Mouse (Mus musculus): ENCODE data around the gene Fkbp8. TPM values are rescaled to one million over a fixed set of nuclear protein-coding genes. Genes with fewer than 3 reads are reported as not detected.

Fkbp8 gene
- total and polyA plus RNA-seq, 3 experiments: 116 to 179 (median 135) TPM

GRCm38 (mm10) chr8:70560096-70560495, 32.6 kb downstream of the Fkbp8 start:
- DNase-seq: peak; percentile 67 to 82
- TF ChIP-seq POLR2A (IDR thresholded peaks at IDR 0.05; ENCODE audit: insufficient read depth, low read depth, low read length): no peak
- TF ChIP-seq CTCF (IDR thresholded peaks at IDR 0.05): peak; percentile 84
- peak; percentile 84 for TF ChIP-seq EP300 (IDR thresholded peaks at IDR 0.05; ENCODE audit: insufficient read depth, low read depth, low read length)
- no peaks in the 10 kb centered on the region for H3K27me3 ChIP-seq (ENCODE audit: control insufficient read depth, insufficient read depth, low read length)
- H3K79me2 ChIP-seq (replicated peaks; ENCODE audit: control insufficient read depth, insufficient read depth, low read length): no peaks in the 10 kb centered on the region; the same call in none of the 2 replicates
- H3K27ac ChIP-seq: peak overlapping the region; percentile 74
- no peak overlapping the region for H3K9ac ChIP-seq (ENCODE audit: low read depth, low read length)
- WGBS: 15% methylated on average over 2 of the region's 2 CpGs
- no peak overlapping the region for H3K4me3 ChIP-seq
- H3K36me3 ChIP-seq (ENCODE audit: control insufficient read depth, insufficient read depth, low read length): peaks cover 11% of the 10 kb centered on the region; the same call in 1 of the 2 replicates
- intact Hi-C loops (cut with DNase I): loop anchor here (1.0 to 2.0 kb wide), 2 partner anchors 25 to 51 kb away; no protein-coding TSS in a partner anchor
- H3K4me1 ChIP-seq (ENCODE audit: control insufficient read depth, insufficient read depth, low read length): peaks cover 50% of the 10 kb centered on the region

- peak overlapping the region; percentile 3; the same call in 1 of the 2 replicates for H3K9ac ChIP-seq (ENCODE audit: low read depth, low read length)
- H3K79me2 ChIP-seq (replicated peaks; ENCODE audit: control insufficient read depth, insufficient read depth, low read length): no peaks in the 10 kb centered on the region; the same call in none of the 2 replicates
- no peak for DNase-seq
- H3K4me1 ChIP-seq (ENCODE audit: control insufficient read depth, insufficient read depth, low read length): peaks cover 54% of the 10 kb centered on the region
- peaks cover 11% of the 10 kb centered on the region; the same call in 1 of the 2 replicates for H3K36me3 ChIP-seq (ENCODE audit: control insufficient read depth, insufficient read depth, low read length)
- intact Hi-C loops (cut with DNase I): loop anchor here (1.0 to 2.0 kb wide), 2 partner anchors 25 to 50 kb away; no protein-coding TSS in a partner anchor
- no peak overlapping the region for H3K4me3 ChIP-seq
- peak overlapping the region; percentile 74 for H3K27ac ChIP-seq
- H3K27me3 ChIP-seq (ENCODE audit: control insufficient read depth, insufficient read depth, low read length): no peaks in the 10 kb centered on the region
- 35% methylated on average over 3 of the region's 3 CpGs for WGBS
- TF ChIP-seq EP300 (IDR thresholded peaks at IDR 0.05; ENCODE audit: insufficient read depth, low read depth, low read length) (0 out of 2 replicates have a peak, but pooled peaks have one; percentile 28), CTCF (IDR thresholded peaks at IDR 0.05) (no peak)
Observed at GRCm38 (mm10) chr8:70560564-70560963, 33.0 kb downstream of the Fkbp8 start.

GRCm38 (mm10) chr8:70561357-70561756, 33.8 kb downstream of the Fkbp8 start:
- 27% methylated on average over 4 of the region's 4 CpGs for WGBS
- H3K9ac ChIP-seq (ENCODE audit: low read depth, low read length): peak overlapping the region; percentile 41
- H3K27me3 ChIP-seq (ENCODE audit: control insufficient read depth, insufficient read depth, low read length): no peaks in the 10 kb centered on the region
- no peaks in the 10 kb centered on the region; the same call in none of the 2 replicates for H3K79me2 ChIP-seq (replicated peaks; ENCODE audit: control insufficient read depth, insufficient read depth, low read length)
- no peak overlapping the region for H3K4me3 ChIP-seq
- intact Hi-C loops (cut with DNase I): loop anchor here (2.0 kb wide), 1 partner anchor 49 kb away; no protein-coding TSS in a partner anchor
- peaks cover 11% of the 10 kb centered on the region; the same call in 1 of the 2 replicates for H3K36me3 ChIP-seq (ENCODE audit: control insufficient read depth, insufficient read depth, low read length)
- TF ChIP-seq CTCF (IDR thresholded peaks at IDR 0.05) (no peak), POLR2A (IDR thresholded peaks at IDR 0.05; ENCODE audit: insufficient read depth, low read depth, low read length) (no peak), EP300 (IDR thresholded peaks at IDR 0.05; ENCODE audit: insufficient read depth, low read depth, low read length) (no peak)
- no peak for DNase-seq
- peaks cover 55% of the 10 kb centered on the region for H3K4me1 ChIP-seq (ENCODE audit: control insufficient read depth, insufficient read depth, low read length)
- peak overlapping the region; percentile 74 for H3K27ac ChIP-seq

GRCm38 (mm10) chr8:70561809-70562535, 34.4 kb downstream of the Fkbp8 start:
- DNase-seq: peak; percentile 74 to 84
- peak; percentile 96 for TF ChIP-seq EP300 (IDR thresholded peaks at IDR 0.05; ENCODE audit: insufficient read depth, low read depth, low read length)
- TF ChIP-seq CTCF (IDR thresholded peaks at IDR 0.05): no peak
- TF ChIP-seq POLR2A (IDR thresholded peaks at IDR 0.05; ENCODE audit: insufficient read depth, low read depth, low read length): 0 out of 2 replicates have a peak, but pooled peaks have one; percentile 24
- WGBS: 29% methylated on average over 7 of the region's 7 CpGs
- intact Hi-C loops (cut with DNase I): loop anchor here (2.0 kb wide), 1 partner anchor 49 kb away; no protein-coding TSS in a partner anchor
- H3K4me1 ChIP-seq (ENCODE audit: control insufficient read depth, insufficient read depth, low read length): peaks cover 60% of the 10 kb centered on the region
- peaks cover 11% of the 10 kb centered on the region; the same call in 1 of the 2 replicates for H3K36me3 ChIP-seq (ENCODE audit: control insufficient read depth, insufficient read depth, low read length)
- no peak overlapping the region for H3K4me3 ChIP-seq
- H3K27ac ChIP-seq: peak overlapping the region; percentile 74
- H3K9ac ChIP-seq (ENCODE audit: low read depth, low read length): peak overlapping the region; percentile 41
- peaks cover 1% of the 10 kb centered on the region for H3K79me2 ChIP-seq (replicated peaks; ENCODE audit: control insufficient read depth, insufficient read depth, low read length)
- H3K27me3 ChIP-seq (ENCODE audit: control insufficient read depth, insufficient read depth, low read length): no peaks in the 10 kb centered on the region

- WGBS: 71% methylated on average over 3 of the region's 3 CpGs
Observed at GRCm38 (mm10) chr8:70562802-70563201, 35.3 kb downstream of the Fkbp8 start.

More at GRCm38 (mm10) chr8:70562802-70563201, 35.3 kb downstream of the Fkbp8 start:
- DNase-seq: peak in 1 of 2 experiments; percentile 65
- Histone ChIP-seq H3K4me3 (no peak overlapping the region), H3K27ac (peak overlapping the region; percentile 74), H3K9ac (ENCODE audit: low read depth, low read length) (no peak overlapping the region), H3K27me3 (ENCODE audit: control insufficient read depth, insufficient read depth, low read length) (no peaks in the 10 kb centered on the region), H3K4me1 (ENCODE audit: control insufficient read depth, insufficient read depth, low read length) (peaks cover 60% of the 10 kb centered on the region), H3K36me3 (ENCODE audit: control insufficient read depth, insufficient read depth, low read length) (peaks cover 11% of the 10 kb centered on the region; the same call in 1 of the 2 replicates), H3K79me2 (replicated peaks; ENCODE audit: control insufficient read depth, insufficient read depth, low read length) (peaks cover 1% of the 10 kb centered on the region)
- no peak for TF ChIP-seq POLR2A (IDR thresholded peaks at IDR 0.05; ENCODE audit: insufficient read depth, low read depth, low read length)
- peak; percentile 86 for TF ChIP-seq EP300 (IDR thresholded peaks at IDR 0.05; ENCODE audit: insufficient read depth, low read depth, low read length)
- intact Hi-C loops (cut with DNase I): no loop called here
